Mouse (Mus musculus): ENCODE measurements around the gene Speer4c. TPM values are rescaled to one million over a fixed set of nuclear protein-coding genes. Genes with fewer than 3 reads are reported as not detected.

Speer4c gene
- total and polyA plus RNA-seq, 2 experiments from 2014 or later, result not detected

Other genes with a start within 250 kb of the Speer4c start
- gene Gm21149, start 237.7 kb downstream of the Speer4c start, total RNA-seq (2014; rRNA removed), result not detected in 2 replicates
- gene Gm21149, start 237.7 kb downstream of the Speer4c start, polyA plus RNA-seq (2015; fragmentation: Nextera tagmentation; extraction: Ambion mirVana), result not detected in 2 replicates
- gene Gm21190, start 185.0 kb downstream of the Speer4c start, total RNA-seq (2014; rRNA removed), result not detected in 2 replicates
- not detected in 2 replicates for gene Gm21190, start 185.0 kb downstream of the Speer4c start, polyA plus RNA-seq (2015; fragmentation: Nextera tagmentation; extraction: Ambion mirVana)
- not detected in 2 replicates for gene Gm21083, start 136.9 kb downstream of the Speer4c start, total RNA-seq (2014; rRNA removed)
- gene Gm21083, start 136.9 kb downstream of the Speer4c start, polyA plus RNA-seq (2015; fragmentation: Nextera tagmentation; extraction: Ambion mirVana), result not detected in 2 replicates
- gene Speer4d, start 95.2 kb downstream of the Speer4c start, total RNA-seq (2014; rRNA removed), result not detected in 2 replicates
- gene Speer4d, start 95.2 kb downstream of the Speer4c start, polyA plus RNA-seq (2015; fragmentation: Nextera tagmentation; extraction: Ambion mirVana), result not detected in 2 replicates
- not detected in 2 replicates for gene 4930572O03Rik, start 57.2 kb downstream of the Speer4c start, total RNA-seq (2014; rRNA removed)
- gene 4930572O03Rik, start 57.2 kb downstream of the Speer4c start, polyA plus RNA-seq (2015; fragmentation: Nextera tagmentation; extraction: Ambion mirVana), result not detected in 2 replicates
- gene Cacna2d1, start 220.4 kb upstream of the Speer4c start, total RNA-seq (2014; rRNA removed), result 58.8 and 67.6 TPM in 2 replicates
- gene Cacna2d1, start 220.4 kb upstream of the Speer4c start, polyA plus RNA-seq (2015; fragmentation: Nextera tagmentation; extraction: Ambion mirVana), result 36.3 and 36.5 TPM in 2 replicates

Measured in hindbrain, postnatal 0 days (tissue).